Mouse (Mus musculus) heart, postnatal 0 days (tissue): ENCODE results near the gene Nt5c2. TPM values are rescaled to one million over a fixed set of nuclear protein-coding genes. Genes with fewer than 3 reads are reported as not detected.
"Not testable (repeated sequence)": the region's sequence is repeated elsewhere in the genome, so short reads cannot be mapped to it uniquely, and the experiment has no call there.

Experiments used
- ATAC-seq: fragments of 200-750 bp; cut with Nextera tagmentation; 2 replicates; pipeline ENCODE4 v1.8.0; 2017; ENCODE audit warnings: low read depth, moderate number of reproducible peaks, moderate library complexity; ENCODE audit not compliant: insufficient read depth
- DNase-seq: peaks from one replicate; pipeline ENCODE4 v3.0.0-alpha.2; 2016; ENCODE audit warnings: low spot score
- H3K27ac ChIP-seq: fragments of 300-500 bp; sonication (generic); 2 replicates; pipeline ENCODE4 v1.5.1; 2014; ENCODE audit warnings: low read depth, mild to moderate bottlenecking
- H3K27me3 ChIP-seq: fragments of 300-500 bp; sonication (generic); 2 replicates; pipeline ENCODE4 v1.6.1; 2014; ENCODE audit warnings: low read length, mixed read lengths; ENCODE audit not compliant: control insufficient read depth, insufficient read depth
- H3K36me3 ChIP-seq: fragments of 300-500 bp; sonication (generic); replicated peaks from 2 replicates; pipeline ENCODE4 v1.6.1; 2014; ENCODE audit warnings: low read length, mixed read lengths; ENCODE audit not compliant: control insufficient read depth, insufficient read depth
- H3K4me1 ChIP-seq: fragments of 300-500 bp; sonication (generic); 2 replicates; pipeline ENCODE4 v1.6.1; 2014; ENCODE audit warnings: antibody characterized with exemption; ENCODE audit not compliant: control insufficient read depth, insufficient read depth
- H3K4me2 ChIP-seq: fragments of 300-500 bp; sonication (generic); 2 replicates; pipeline ENCODE4 v1.6.1; 2014; ENCODE audit warnings: low read depth, mild to moderate bottlenecking, low read length, moderate library complexity
- H3K4me3 ChIP-seq: fragments of 300-500 bp; sonication (generic); 2 replicates; pipeline ENCODE4 v1.5.1; 2014; ENCODE audit warnings: low read depth, low read length
- H3K9ac ChIP-seq: fragments of 300-500 bp; sonication (generic); replicated peaks from 2 replicates; pipeline ENCODE4 v1.6.1; 2014; ENCODE audit warnings: low read depth, low read length, mixed read lengths
- H3K9me3 ChIP-seq: fragments of 300-500 bp; sonication (generic); replicated peaks from 2 replicates; pipeline ENCODE4 v1.6.1; 2016; ENCODE audit warnings: low read length; ENCODE audit not compliant: control insufficient read depth
- CTCF ChIP-seq: IDR thresholded peaks from 2 replicates; pipeline ENCODE4 v1.5.1; 2016; ENCODE audit warnings: antibody characterized with exemption, control low read depth, low read depth
- EP300 ChIP-seq: IDR thresholded peaks from 2 replicates; pipeline ENCODE4 v1.6.1; 2016; ENCODE audit warnings: antibody characterized with exemption, low read depth
- WGBS: fragments of 180-500 bp; shearing (Covaris S2); extraction: QIAGEN DNeasy Blood & Tissue Kit; methylation state at CpG from one replicate; pipeline ENCODE4 v1.1.7; 2014; 5-methylcytosine and 5-hydroxymethylcytosine counted together
- polyA plus RNA-seq: library from polyadenylated mRNA; unstranded; fragments of >200 nt; fragmentation: Nextera tagmentation; extraction: Ambion mirVana; gene quantifications from 2 replicates; pipeline ENCODE4 v1.2.1, GENCODE M21; 2015
- total RNA-seq: library from RNA; depleted of rRNA; stranded (reverse); fragments of >200 nt; gene quantifications from 2 replicates; pipeline ENCODE4 v1.2.3, GENCODE M21; 2014; ENCODE audit warnings: low replicate concordance

The Nt5c2 gene
- total and polyA plus RNA-seq, 2 experiments from 2014 or later, result 33.9 to 111 TPM

GRCm38 (mm10) chr19:46996095-46996494 lies 18.9 kb downstream of the Nt5c2 start:
- WGBS, result 64% methylated on average over 9 of the region's 9 CpGs
- no peaks in the 10 kb centered on the region for H3K9me3 ChIP-seq
- ATAC-seq (no peak), DNase-seq (no peak)
- no peak overlapping the region for H3K4me3 ChIP-seq
- no peak overlapping the region for H3K27ac ChIP-seq
- H3K4me2 ChIP-seq, result no peak overlapping the region
- no peaks in the 10 kb centered on the region for H3K36me3 ChIP-seq
- no peak overlapping the region for H3K9ac ChIP-seq
- no peaks in the 10 kb centered on the region for H3K27me3 ChIP-seq
- H3K4me1 ChIP-seq, result no peaks in the 10 kb centered on the region
- no peak for TF ChIP-seq CTCF
- no peak for TF ChIP-seq EP300

- H3K4me2 ChIP-seq, DNase-seq, H3K4me1 ChIP-seq, H3K27ac ChIP-seq, H3K9me3 ChIP-seq, H3K4me3 ChIP-seq, H3K9ac ChIP-seq, H3K27me3 ChIP-seq, H3K36me3 ChIP-seq, ATAC-seq: not testable (repeated sequence)
- WGBS, result 54% methylated on average over 4 of the region's 4 CpGs
Observed at GRCm38 (mm10) chr19:46992329-46992728, 22.6 kb downstream of the Nt5c2 start.

- Histone ChIP-seq H3K27ac (no peak overlapping the region), H3K4me1 (0 out of 2 replicates have a peak, but pooled peaks cover 4% of the 10 kb centered on the region), H3K4me2 (no peak overlapping the region), H3K27me3 (no peaks in the 10 kb centered on the region), H3K36me3 (no peaks in the 10 kb centered on the region), H3K9ac (no peak overlapping the region), H3K9me3 (no peaks in the 10 kb centered on the region), H3K4me3 (no peak overlapping the region)
- DNase-seq, result peak; percentile 80
- TF ChIP-seq EP300 (no peak), CTCF (peak; percentile 98)
- peak; percentile 82 for ATAC-seq
- WGBS, result 6% methylated on average over 5 of the region's 5 CpGs
Observed at GRCm38 (mm10) chr19:46991145-46991544, 23.8 kb downstream of the Nt5c2 start.

- H3K4me3 ChIP-seq, result not testable (repeated sequence)
Observed at GRCm38 (mm10) chr19:46990625-46991024, 24.3 kb downstream of the Nt5c2 start.

GRCm38 (mm10) chr19:46990153-46990518 lies 24.8 kb downstream of the Nt5c2 start:
- Histone ChIP-seq H3K36me3 (no peaks in the 10 kb centered on the region), H3K4me3 (no peak overlapping the region), H3K27ac (no peak overlapping the region), H3K9ac (no peak overlapping the region), H3K9me3 (no peaks in the 10 kb centered on the region), H3K27me3 (no peaks in the 10 kb centered on the region), H3K4me1 (0 out of 2 replicates have a peak, but pooled peaks cover 4% of the 10 kb centered on the region), H3K4me2 (no peak overlapping the region)
- ATAC-seq (no peak), DNase-seq (no peak)
- no peak for TF ChIP-seq CTCF
- TF ChIP-seq EP300, result no peak
- WGBS, result 76% methylated on average over 3 of the region's 3 CpGs

More at GRCm38 (mm10) chr19:46990625-46991024, 24.3 kb downstream of the Nt5c2 start:
- not testable (repeated sequence) for H3K4me1 ChIP-seq, H3K9ac ChIP-seq, H3K27ac ChIP-seq, H3K36me3 ChIP-seq, H3K9me3 ChIP-seq, H3K27me3 ChIP-seq, DNase-seq, H3K4me2 ChIP-seq, ATAC-seq
- WGBS, result 72% methylated on average over 8 of the region's 8 CpGs

GRCm38 (mm10) chr19:46989479-46990152 lies 25.3 kb downstream of the Nt5c2 start:
- DNase-seq (no peak), ATAC-seq (no peak)
- Histone ChIP-seq H3K9ac (no peak overlapping the region), H3K9me3 (no peaks in the 10 kb centered on the region), H3K36me3 (no peaks in the 10 kb centered on the region), H3K27me3 (no peaks in the 10 kb centered on the region), H3K27ac (no peak overlapping the region), H3K4me3 (no peak overlapping the region), H3K4me2 (no peak overlapping the region), H3K4me1 (0 out of 2 replicates have a peak, but pooled peaks cover 4% of the 10 kb centered on the region)
- WGBS, result 74% methylated on average over 20 of the region's 20 CpGs
- no peak for TF ChIP-seq EP300
